Mouse (Mus musculus): ENCODE results near the gene Zfp109. TPM values are rescaled to one million over a fixed set of nuclear protein-coding genes. Genes with fewer than 3 reads are reported as not detected.
"Not testable (repeated sequence)": the region's sequence is repeated elsewhere in the genome, so short reads cannot be mapped to it uniquely, and the experiment has no call there.

Zfp109 gene
- total RNA-seq (2021), result 1 to 10 TPM; 2.5 to 2.8 TPM
- long read RNA-seq, experiment 1, result 0 reads
- long read RNA-seq, experiment 2, result 0 reads

DNA sequence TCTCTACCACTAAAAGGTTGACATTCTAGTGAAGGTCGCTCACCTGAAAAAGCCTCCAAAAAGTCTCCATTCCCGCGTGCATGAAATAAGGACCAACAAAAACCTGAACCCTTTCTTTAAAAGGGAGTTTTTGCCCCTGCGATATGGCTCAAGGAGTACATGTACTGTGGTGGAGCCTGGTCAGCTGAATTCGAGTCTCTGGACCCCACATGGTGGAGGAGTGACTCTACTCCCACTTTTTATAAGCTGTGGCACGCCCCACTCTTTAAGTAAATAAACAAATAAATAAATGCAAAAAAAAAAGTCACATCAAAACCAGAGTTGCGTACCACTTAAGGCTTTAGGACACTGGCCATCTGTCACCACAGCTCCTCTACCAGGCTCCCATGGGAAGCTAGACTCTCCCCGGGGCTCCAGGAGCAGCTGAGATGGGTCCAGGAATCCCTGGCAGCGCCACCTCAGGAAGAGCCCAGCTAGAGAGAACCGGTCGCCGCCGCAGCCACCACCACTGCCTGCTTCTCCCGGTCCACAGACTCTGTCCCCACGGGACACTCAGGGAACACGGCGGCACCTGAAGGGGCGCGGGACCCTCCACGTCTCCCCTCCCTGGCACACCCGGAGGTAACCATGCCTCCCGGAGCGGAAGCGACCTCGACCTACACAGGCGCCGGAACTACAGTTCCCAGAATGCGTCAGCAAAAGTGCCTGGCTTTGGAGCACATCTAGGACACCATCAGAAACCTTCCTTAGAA, at the start of gene Zfp109:
Gene Zfp109 (minus strand): TSS at position 521 of the 752 bp plus-strand sequence.
- DNase-seq, result peak; percentile 74

DNA sequence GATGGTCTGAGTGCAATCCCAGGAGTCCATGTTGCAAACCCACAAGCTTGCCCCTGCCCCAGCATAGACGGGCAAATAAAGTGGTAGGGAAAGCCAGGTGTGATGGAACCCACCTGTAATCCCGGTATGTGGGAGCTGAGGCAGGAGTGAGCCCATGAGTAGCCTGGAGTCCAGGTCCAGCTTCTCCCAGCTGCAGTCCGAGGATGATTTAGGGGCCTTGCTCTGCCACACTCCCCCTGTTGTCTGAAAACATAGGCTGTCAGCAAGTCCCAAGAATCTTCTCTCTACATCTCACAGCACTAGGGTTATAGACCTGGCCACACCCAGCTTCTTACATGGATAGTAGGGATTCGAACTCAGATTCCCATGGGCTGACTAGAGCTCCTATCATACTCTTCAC, 49.6 kb upstream of the Zfp109 start:
- no peak for DNase-seq

DNA sequence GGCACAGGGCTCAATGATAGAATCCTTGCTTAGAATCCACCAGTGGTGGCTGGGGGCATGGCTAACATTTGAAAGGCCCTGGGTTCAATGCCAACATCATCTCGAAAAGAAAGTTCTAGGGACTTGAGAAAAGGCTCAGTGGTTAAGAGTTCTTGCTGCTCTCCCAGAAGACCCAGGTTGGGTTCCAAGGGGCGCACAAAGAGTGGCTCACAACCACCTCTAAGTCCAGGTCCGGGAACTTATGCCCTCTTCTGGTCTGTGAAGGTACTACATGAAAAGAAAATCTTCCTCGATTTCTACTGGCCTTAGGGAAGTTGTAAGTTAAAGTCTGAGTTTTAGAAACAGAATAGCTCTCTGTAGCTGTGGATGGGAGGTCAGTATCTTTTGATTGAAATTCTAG, 48.7 kb upstream of the Zfp109 start:
- DNase-seq, result no peak

DNA sequence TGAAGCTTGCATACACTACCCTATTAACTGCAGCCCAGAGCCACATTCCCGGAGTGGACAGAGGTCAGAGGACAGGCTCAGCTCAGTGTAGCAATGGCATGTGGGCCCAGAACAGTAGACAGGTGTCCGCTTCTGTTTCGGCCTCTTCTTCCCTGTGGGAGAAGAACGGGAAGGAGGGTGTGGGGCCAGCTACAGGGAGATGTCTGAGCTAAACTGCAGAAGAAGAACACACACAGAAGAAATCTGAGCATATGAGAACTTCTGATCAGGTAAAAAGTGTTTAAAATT, 43.4 kb upstream of the Zfp109 start:
- DNase-seq, result no peak

DNA sequence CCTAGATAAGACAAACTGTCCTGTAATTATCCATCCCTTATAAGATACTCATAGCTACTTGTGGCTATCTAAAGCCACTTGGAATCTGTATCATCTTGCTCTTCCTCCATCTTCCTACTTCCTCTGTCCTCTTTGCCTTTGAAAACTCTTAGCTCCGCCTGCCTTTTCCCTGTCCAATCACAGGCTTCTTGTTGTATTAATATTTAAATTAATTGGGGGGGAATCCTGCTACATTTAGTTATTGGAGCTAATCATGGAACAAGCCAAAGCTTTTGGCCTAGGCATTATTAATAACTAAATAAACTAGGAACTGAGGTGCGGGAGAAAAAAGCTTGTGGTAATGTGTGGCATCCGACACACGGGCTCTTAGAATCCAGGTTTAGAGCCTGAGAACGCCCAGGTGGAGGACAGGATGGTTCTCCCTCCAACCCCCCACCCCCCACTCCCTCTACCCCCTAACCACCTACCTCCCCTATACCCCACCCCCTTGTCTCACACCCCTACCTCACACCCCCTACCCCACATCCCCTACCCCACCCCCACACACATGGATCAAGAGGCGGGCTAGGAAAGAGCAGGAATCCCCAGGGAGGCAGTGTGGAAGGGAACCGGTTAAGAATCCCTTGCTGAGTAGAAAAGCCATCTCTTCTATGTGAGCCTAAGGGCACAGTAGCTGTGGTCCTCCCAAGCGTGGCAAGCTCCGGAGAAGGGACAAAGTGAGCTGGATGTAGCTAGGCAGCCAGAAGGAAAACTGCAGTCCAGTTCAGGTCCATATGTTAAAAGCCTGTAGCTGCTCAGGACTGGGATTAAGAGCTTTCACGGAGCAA, 42.9 kb upstream of the Zfp109 start:
- no peak for DNase-seq

DNA sequence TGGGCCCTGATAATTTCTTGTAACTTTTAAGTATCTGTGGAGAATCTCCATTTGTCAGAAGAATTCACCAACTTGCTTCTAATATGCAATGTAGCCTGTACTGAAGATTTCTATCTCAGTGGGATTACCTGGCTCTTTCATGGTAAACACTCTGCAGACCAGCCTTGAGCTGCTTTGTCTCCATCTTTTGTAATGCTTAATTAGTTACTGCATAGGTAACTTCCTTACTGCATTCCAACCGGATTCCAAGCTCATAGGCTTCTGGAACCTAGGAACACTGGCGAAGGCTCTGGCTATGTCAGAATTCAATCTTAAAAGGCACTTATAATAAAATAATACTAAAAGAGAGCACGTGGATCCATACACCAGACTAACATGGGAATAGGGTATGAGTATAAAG, 41.4 kb upstream of the Zfp109 start:
- not testable (repeated sequence) for DNase-seq

DNA sequence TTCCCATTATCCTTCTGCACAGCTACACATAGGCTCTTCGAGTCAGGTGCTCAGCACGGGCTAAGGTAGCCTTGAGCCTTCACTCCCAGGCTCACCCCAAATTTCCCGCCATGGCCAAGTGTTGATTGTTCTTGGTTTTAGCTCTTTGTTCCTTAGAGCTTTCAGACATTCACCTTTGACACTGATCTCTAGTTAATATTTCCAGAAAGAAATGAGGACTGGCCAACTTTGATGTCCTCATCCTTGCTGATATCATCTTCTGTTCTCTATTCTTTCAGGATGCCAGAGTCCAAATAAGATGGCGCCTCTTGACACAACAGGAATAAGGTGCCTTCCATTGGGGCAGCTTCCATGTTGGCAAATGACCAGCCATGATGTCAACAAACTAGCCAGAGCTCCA, 37.1 kb upstream of the Zfp109 start:
- DNase-seq, result no peak

DNA sequence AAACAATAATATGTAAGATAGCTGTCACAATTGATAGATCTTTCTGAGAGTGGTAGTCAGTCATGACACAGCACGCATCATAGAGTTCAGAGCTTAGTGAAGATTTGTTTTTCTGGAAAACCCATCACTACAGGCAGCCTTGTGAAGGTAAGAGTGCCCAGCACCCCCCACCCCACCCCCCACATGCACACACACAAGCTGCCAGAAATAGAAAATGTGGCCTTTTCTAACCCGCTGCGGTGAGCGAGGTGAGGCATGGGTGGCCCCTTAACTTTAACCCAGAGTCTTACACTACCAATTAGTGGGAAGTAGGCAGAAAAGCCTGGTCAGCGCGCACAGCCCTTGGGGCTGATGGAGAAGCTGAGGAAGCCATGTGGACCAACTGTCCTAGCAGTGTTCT, 33.8 kb upstream of the Zfp109 start:
- DNase-seq, result no peak

DNA sequence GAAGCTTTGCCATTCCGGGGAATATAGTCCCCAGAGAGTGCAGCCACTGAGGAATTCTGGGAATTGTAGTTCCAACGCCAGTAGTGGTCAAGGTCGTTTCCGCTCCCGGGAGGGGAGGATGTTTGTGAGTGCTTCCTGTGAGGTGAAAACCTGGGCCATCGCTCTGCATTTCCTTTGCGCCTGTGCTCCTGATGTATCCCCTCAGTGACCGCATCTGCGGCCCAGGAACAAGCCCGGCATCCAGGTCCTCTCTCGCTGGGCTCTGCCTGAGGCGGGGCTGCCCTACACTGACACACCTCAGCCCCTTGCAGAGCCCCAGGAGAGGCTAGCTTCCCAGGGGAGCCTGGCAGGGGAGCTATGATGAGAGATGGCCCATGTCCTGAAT, 32.9 kb upstream of the Zfp109 start, which contains the start of gene Zfp93:
Gene Zfp93 (plus strand): TSS at position 133 of the 385 bp plus-strand sequence.
- peak; percentile 83 for DNase-seq

DNA sequence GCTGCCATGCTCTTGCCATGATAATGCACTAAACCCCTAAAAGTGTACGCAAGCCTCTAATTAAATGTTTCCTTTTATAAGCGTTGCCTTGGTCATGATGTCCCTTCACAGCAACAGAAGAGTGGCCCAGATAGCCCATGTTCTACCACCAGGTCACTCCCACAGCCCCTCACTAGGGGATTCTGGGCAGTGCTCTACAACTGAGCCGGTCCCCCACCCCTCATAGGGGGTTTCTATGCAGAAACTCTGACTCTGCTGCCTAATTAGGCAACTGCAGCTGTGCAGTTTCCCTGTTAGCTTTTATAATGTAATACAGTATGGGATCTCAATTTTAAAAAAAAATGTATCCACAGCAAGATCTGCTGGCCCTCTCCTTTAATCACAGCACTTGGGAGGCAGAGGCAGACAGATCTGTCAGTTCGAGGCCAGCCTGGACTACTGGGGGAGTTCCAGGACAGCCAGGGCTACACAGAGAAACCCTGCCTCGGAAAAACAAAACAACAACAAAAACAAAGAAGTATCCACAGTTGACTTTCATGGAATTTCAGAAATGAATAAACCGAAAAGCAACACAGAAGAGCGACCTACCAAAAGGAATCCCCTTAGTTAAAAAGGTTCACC, 32.4 kb upstream of the Zfp109 start:
- no peak for DNase-seq

DNA sequence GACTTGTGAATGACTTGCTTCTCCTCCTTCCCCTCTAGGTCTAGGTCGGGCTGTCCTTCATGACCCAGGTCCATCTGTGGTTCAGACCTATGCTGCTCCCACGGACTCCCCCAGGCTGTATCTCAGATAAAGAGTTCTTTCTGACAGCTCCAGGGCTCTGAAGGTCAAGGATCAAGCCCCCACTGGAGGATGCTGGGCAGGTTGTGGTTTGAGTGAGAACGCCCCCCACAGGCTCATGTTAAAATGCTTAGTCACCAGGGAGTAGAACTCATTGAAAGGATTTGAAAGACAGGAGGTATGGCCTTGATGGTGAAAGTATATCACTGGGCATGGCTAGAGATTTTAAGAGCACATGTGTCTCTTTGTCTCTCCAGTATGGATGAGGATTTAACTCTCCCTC, 31.9 kb upstream of the Zfp109 start:
- no peak for DNase-seq

DNA sequence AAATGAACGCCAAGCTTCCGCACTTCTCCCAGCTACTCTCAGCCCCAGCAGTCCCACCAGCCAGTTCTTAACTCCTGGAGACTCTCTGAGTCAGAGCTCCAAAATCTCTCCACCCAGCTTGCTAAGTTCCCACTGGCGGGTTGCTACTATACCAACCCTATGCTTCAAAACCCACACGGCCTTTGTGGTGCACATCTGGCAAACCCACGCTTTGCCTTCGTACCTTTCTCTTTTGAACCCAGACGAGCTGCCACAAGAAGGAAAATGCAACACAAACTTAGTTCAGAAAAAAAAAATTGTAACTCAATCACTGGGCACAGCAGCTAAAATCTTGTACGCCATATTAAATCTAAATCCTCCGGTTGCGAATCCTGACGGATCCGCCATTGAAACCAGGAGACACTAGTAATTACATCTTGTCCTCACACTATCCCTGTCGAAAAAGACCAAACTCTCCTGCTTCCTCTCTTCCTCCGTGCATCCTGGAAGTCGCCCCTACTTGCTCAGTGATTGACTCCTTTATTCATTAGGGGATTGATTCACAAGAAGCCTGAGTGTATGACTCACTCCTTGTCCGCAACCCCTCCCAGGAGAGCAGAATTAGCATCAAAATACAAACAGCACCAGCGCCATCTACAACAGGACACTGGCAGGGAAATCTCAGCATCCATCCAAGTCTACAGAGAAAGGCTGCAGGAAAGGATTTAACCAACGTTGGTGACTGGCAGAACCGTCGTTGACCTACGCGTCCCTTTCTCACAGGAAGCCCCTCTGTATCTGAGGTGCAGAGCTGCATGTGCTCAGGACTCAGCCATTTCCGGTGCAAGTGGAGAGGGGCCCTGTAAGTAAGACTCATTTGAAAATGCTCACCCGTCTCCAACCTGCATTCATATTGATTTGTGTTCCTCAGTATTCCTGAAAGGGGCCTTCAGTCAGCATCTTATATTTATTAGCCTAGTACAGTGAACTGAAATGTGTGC, 31.1 kb upstream of the Zfp109 start:
- no peak for DNase-seq

DNA sequence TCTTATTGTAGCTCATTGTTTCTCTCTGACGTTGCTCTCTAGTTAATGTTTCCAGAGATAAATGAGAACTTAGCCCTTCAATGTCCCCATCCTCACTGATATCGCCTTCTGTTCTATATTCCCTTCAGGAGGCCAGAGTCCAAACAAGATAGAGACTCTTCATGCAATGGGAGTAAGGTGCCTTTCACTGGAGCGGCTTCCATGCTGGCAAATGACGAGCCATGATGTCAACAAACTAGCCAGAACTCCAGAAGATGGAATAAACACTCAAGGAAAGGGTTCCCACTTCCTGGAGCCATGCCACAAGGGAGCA, 22.6 kb upstream of the Zfp109 start:
- DNase-seq, result no peak

DNA sequence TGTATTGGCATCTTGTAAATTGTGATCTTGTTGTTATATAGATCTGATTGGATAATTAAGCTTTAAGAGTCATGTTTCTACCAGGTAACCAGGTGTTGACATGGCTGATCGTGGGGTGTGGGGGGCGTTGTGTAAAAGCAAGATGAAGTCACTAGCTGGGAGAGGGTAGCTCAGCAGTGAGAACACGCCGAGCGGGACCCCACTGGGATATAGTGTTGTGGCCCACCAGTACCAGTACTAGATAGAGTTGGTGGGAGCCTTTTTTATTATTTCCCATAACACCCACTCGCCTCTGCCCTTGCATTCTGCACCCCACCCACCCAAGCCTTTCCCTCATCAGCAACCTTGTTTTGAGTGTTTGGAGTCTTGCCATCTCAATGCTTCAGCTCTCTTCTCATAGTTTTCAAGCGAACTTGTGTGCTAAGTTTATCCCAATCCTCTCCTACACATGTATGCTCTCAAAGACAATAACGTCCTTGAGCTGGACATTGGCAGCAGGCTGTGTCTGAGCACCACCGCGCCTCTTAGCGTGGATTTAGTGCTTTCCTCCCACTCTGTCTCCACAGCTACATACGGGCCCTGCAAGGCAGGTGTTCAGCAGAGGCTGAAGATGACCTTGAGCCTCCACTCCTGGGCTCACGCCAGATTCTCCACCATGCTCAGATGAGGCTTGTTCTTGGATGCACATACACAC, 22.1 kb upstream of the Zfp109 start:
- no peak for DNase-seq

DNA sequence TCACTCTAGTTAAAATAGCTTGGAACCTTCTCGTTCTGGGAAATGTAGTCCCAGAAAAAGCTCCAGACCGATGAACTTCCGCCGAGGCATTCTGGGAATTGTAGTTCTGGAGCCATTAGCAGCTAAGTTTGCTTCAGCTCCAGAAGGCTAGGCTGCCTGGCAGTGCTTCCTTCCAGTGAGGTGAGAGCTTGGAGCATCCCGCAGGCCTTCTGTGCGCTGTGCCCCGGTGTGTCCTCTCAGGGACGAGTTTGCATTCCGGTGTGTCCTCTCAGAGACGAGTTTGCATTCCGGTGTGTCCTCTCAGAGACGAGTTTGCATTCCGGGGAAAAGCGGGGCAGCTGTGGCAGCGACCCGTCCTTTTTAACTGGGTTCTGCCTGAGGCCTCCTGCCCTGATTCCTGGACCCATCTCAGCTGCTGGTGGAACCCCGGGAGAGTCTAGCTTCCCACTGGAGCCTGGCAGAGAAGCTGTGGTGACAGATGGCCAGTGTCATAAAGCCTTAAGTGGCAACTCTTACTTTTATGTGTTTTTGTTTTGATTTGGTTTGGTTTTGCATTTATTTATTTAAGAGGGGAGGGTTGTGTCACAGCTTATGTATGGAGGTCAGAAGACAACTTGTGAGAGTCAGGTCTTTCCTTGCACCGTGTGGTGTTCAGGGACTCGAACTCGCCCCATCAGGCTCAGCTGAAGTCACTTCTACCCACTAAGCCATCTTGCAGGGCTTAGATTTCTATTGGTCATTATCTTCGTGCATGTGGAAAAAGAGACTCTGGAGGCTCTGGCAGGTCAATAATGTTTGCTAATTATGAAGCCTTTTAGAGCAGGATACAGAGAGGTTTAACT, 17.5 kb upstream of the Zfp109 start, which contains the start of gene Zfp108:
Gene Zfp108 (plus strand): TSS at position 162 of the 842 bp plus-strand sequence.
- peak; percentile 84 for DNase-seq

DNA sequence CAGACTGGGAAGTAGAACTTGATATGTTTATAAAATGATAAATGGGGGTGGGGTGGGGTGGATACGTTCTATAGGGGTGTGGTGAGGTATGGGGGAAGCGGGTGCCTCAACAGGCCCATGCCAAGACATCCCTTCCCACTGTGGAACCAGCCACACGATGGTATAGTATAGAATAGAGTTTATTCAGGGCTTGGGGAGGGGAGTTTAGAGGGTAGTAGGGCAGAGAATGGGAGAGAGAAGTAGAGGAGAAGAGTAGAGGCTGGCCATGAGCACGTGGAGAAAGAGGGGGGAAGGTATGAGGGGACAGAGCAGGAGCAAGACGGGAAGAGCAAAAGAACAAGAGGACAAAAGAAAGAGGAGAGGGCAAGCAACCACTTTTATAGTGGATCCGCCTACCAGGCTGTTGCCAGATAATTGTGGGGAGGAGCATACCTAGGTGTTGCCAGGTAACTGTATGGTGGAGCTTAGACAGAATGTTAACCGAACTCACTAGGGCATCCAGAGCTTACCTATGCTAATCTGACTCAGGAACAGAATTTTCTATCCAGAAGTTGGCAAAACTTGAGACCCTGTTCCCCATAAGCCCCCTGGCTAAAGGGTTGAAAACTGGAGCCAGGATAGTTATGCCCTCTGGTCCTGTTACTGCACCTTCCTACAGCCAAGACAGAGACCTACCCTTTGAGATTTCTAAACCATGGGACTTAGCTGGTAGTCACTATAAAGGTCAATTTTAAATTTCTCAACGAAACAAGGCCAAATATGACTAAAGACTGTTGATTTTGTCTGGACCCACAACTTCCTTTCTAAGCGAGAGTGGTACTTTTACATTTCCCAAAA, 16.6 kb upstream of the Zfp109 start:
- DNase-seq, result no peak

DNA sequence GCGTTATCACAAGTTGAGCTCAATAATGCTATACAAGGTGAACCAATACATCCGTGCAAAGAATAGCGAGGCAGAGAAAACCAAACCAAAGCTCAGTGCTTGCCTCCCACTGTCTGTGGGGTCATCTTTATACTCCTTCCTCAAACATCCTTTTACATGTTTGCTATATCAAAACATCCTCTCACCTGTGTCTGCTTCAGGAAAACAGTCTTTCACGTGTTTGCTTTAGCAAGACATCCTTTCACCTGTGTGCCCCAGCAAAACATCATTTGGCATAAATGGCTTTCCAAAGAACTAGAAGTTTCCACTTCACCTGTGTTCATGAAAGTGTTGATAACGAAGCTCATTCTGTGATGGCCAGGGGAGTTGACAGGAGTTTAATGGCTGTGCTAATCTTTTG, 26.0 kb downstream of the Zfp109 start, which contains the start of gene Zfp111:
Gene Zfp111 (minus strand): TSS at position 101 of the 400 bp plus-strand sequence.
- DNase-seq, result no peak

DNA sequence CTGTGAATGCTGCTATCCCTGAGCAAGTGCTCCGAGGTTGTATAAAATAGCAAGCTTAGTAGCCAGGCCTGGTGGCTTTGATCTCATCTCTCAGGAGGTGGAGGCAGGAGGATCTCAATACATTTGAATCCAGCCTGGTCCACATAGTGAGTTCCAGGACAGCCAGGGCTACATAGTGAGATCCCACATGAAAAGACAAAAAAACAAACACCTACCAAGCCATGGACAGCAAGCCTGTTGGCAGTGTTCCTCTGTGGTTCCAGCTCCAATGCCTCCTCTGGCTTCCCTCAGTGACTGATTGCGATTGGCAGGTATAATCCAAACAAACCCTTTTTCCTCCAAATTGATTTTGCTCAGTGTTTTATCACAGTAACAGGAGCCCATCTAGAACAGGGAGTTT, 27.1 kb downstream of the Zfp109 start:
- no peak for DNase-seq

DNA sequence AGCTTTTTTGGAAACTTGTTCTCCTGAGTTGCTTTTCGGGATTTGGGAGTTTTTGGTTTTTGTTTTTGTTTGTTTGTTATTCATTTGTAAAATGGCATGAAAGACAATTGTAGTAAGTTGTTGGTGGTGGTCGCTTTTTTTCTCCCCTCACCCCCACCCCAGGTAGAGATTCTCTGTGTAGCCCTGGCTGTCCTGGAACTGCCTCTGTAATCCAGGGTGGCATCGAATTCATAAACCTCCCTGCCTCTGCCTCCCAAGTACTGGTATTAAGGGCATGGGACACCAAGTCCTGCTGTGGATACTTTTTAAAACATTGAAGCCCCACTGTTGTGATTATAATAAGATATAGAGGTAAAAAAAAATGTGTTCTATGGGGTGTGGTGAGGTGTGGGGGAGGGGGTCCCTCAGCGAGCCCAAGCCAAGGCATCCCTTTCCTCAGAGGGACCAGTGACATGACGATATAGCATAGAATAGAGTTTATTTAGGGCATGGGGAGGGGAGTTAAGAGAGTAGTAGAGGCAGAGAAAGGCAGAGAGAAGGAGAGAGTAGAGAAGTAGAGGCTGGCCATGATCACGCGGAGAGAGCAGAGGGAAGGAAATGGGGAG, 29.0 kb downstream of the Zfp109 start:
- no peak for DNase-seq

Data from adrenal gland, postnatal 10 days (tissue).